8 mouse cellular contexts compared by ENCODE assay signal in the genomic region with DNA sequence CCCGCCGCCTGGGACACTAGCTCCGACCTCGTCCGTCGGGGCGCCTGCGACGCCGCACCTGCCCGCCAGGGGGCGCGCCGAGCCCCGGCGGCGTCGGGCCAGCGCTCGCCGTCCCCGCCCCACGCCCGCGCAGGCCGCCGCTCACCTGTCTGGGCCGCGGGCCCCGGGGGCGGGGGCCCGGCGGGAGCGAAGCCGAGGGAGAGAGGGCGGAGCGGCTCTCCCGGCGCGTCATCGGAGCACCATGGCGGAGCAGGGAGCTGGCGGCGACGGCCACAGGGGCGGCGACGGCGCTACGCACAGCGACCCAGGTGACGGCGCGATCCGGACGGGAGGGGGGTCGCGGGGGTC. TPM values are rescaled to one million over a fixed set of nuclear protein-coding genes. Genes with fewer than 3 reads are reported as not detected.
DNase-seq lines count a peak whose midpoint lies in the region; ATAC-seq and TF ChIP-seq lines count a peak whose summit lies in the region.

No protein-coding gene starts in this region.

- TF ChIP-seq POLR2A in testis, adult 2 months (IDR thresholded peaks at IDR 0.05; ENCODE audit: control insufficient read depth, low read depth, low read length), result no peak
- TF ChIP-seq POLR2A in cortical plate, adult 2 months (IDR thresholded peaks at IDR 0.05; ENCODE audit: extremely low read depth, insufficient read depth, low read length), result no peak
- no peak for TF ChIP-seq POLR2A in thymus, adult 2 months (IDR thresholded peaks at IDR 0.05; ENCODE audit: control insufficient read depth, extremely low read depth, insufficient read depth, low read length, poor library complexity)

- peak overlapping the region; percentile 92 for H3K4me3 ChIP-seq in testis, adult 2 months (ENCODE audit: control insufficient read depth, low read depth, low read length)
- H3K4me3 ChIP-seq in cortical plate, adult 2 months (ENCODE audit: insufficient read depth, low read length), result peak overlapping the region; percentile 78
- peak overlapping the region; percentile 71 for H3K4me3 ChIP-seq in liver, embryonic 15.5 days (replicated peaks)
- H3K4me3 ChIP-seq in neural tube, embryonic 12.5 days, result peak overlapping the region; percentile 67
- peak overlapping the region; percentile 55 for H3K4me3 ChIP-seq in thymus, adult 2 months (ENCODE audit: control insufficient read depth, insufficient read depth, low read length)

- ATAC-seq in liver, embryonic 15.5 days (ENCODE audit: insufficient read depth), result peak; percentile 87
- peak; percentile 75 for ATAC-seq in neural tube, embryonic 12.5 days (ENCODE audit: low FRiP score, low read depth)

- H3K27ac ChIP-seq in testis, adult 2 months (ENCODE audit: control insufficient read depth, insufficient read depth, low read depth, low read length), result peak overlapping the region; percentile 55
- H3K27ac ChIP-seq in cortical plate, adult 2 months (ENCODE audit: insufficient read depth, low read length), result peak overlapping the region; percentile 32; the same call in 1 of the 2 replicates
- no peak overlapping the region for H3K27ac ChIP-seq in liver, embryonic 15.5 days (replicated peaks)
- no peak overlapping the region for H3K27ac ChIP-seq in neural tube, embryonic 12.5 days
- no peak overlapping the region for H3K27ac ChIP-seq in thymus, adult 2 months (ENCODE audit: control insufficient read depth, insufficient read depth, low read length)

- peaks cover 3% of the 10 kb centered on the region for H3K4me1 ChIP-seq in testis, adult 2 months (ENCODE audit: control insufficient read depth, insufficient read depth, low read length)
- peaks cover 2% of the 10 kb centered on the region; the same call in 1 of the 2 replicates for H3K4me1 ChIP-seq in cortical plate, adult 2 months (ENCODE audit: control insufficient read depth, insufficient read depth, low read length)
- peaks cover 22% of the 10 kb centered on the region for H3K4me1 ChIP-seq in liver, embryonic 15.5 days (replicated peaks)
- peaks cover 11% of the 10 kb centered on the region for H3K4me1 ChIP-seq in neural tube, embryonic 12.5 days
- peaks cover 12% of the 10 kb centered on the region for H3K4me1 ChIP-seq in thymus, adult 2 months (replicated peaks; ENCODE audit: control insufficient read depth, insufficient read depth, low read length)

- no peaks in the 10 kb centered on the region for H3K27me3 ChIP-seq in testis, adult 2 months (ENCODE audit: control insufficient read depth, insufficient read depth, low read length)
- peaks cover 46% of the 10 kb centered on the region for H3K27me3 ChIP-seq in liver, embryonic 15.5 days
- peaks cover 39% of the 10 kb centered on the region for H3K27me3 ChIP-seq in neural tube, embryonic 12.5 days (replicated peaks)
- H3K27me3 ChIP-seq in thymus, adult 2 months (ENCODE audit: control insufficient read depth, insufficient read depth, low read length), result peaks cover 12% of the 10 kb centered on the region

- peak; percentile 62; the same call in 1 of the 2 replicates for TF ChIP-seq CTCF in testis, adult 2 months (IDR thresholded peaks at IDR 0.05; ENCODE audit: control insufficient read depth, insufficient read depth, insufficient replicate concordance, low read depth, low read length)
- TF ChIP-seq CTCF in cortical plate, adult 2 months (IDR thresholded peaks at IDR 0.05; ENCODE audit: extremely low read depth, insufficient read depth, low read length), result no peak
- TF ChIP-seq CTCF in thymus, adult 2 months (IDR thresholded peaks at IDR 0.05; ENCODE audit: borderline replicate concordance, control insufficient read depth, extremely low read depth, insufficient read depth, low read length, poor library complexity), result peak; percentile 83

- WGBS in liver, embryonic 15.5 days (ENCODE audit: insufficient replicate concordance), result under 1% methylated on average over 49 of the region's 58 CpGs
- WGBS in neural tube, embryonic 12.5 days, result 2% methylated on average over 54 of the region's 58 CpGs
- WGBS in thymus, adult 2 months, result 1% methylated on average over 58 of the region's 58 CpGs

- no peak for DNase-seq in testis, postnatal 10 days (ENCODE audit: low spot score)
- DNase-seq in heart, adult 9 months (ENCODE audit: low spot score in 2 of 2), result peak; percentile 16 to 28
- DNase-seq in kidney, adult 8-10 months, result peak; percentile 79
- peak; percentile 50 for DNase-seq in thymus, adult 2 months

- H3K36me3 ChIP-seq in testis, adult 2 months (ENCODE audit: control insufficient read depth, insufficient read depth, low read length), result no peaks in the 10 kb centered on the region
- H3K36me3 ChIP-seq in liver, embryonic 15.5 days (replicated peaks), result no peaks in the 10 kb centered on the region
- H3K36me3 ChIP-seq in neural tube, embryonic 12.5 days, result no peaks in the 10 kb centered on the region
- no peaks in the 10 kb centered on the region for H3K36me3 ChIP-seq in thymus, adult 2 months (ENCODE audit: control insufficient read depth, insufficient read depth, low read length)

- peak overlapping the region; percentile 64 for H3K9ac ChIP-seq in liver, embryonic 15.5 days
- H3K9ac ChIP-seq in neural tube, embryonic 12.5 days, result peak overlapping the region; percentile 54; the same call in 1 of the 2 replicates

- H3K4me2 ChIP-seq in liver, embryonic 15.5 days, result peak overlapping the region; percentile 94
- peak overlapping the region; percentile 97 for H3K4me2 ChIP-seq in neural tube, embryonic 12.5 days (replicated peaks)

- no peaks in the 10 kb centered on the region for H3K9me3 ChIP-seq in liver, embryonic 15.5 days (replicated peaks)
- no peaks in the 10 kb centered on the region for H3K9me3 ChIP-seq in neural tube, embryonic 12.5 days

RNA-seq across cellular contexts. Expression of a gene that starts 0.5 kb away (rescaled TPM):
- 82.2 and 92.8 TPM in 2 replicates for polyA plus RNA-seq in testis, adult 2 months (2012; rRNA removed)
- polyA plus RNA-seq in cortical plate, adult 2 months (2012; rRNA removed), result 86.5 and 91.4 TPM in 2 replicates
- polyA plus RNA-seq in liver, embryonic 15.5 days (2015; fragmentation: Nextera tagmentation; extraction: Ambion mirVana), result 3.7 and 4.2 TPM in 2 replicates
- 7.8 and 9.3 TPM in 2 replicates for polyA plus RNA-seq in neural tube, embryonic 12.5 days (2016; fragmentation: Nextera tagmentation; extraction: Ambion mirVana)
- polyA plus RNA-seq in thymus, adult 2 months (2012; rRNA removed), result 6.9 and 9.8 TPM in 2 replicates

Comparison
In these comparisons a context has a peak if more than half of its experiments do, and no peak if none do; other contexts are left out.
1. H3K27ac ChIP-seq: peak in testis, adult 2 months (single experiment) and cortical plate, adult 2 months (single experiment); none in liver, embryonic 15.5 days (single experiment), neural tube, embryonic 12.5 days (single experiment) and thymus, adult 2 months (single experiment).
2. Peak in every context shown above with its lines, with median percentiles within 50 percentile points of each other: H3K4me3 ChIP-seq.